Mouse (Mus musculus): ENCODE measurements around the gene Dppa3.
"Not testable (repeated sequence)": the region's sequence is repeated elsewhere in the genome, so short reads cannot be mapped to it uniquely, and the experiment has no call there.

Gene Dppa3

GRCm38 (mm10) chr6:122609771-122610170 is 16.4 kb upstream of the Dppa3 start, which contains the start of gene Gdf3:
Gdf3 (minus strand) TSS chr6:122610087.
- DNase-seq (ENCODE audit: low read depth, low spot score), result no peak

DNA sequence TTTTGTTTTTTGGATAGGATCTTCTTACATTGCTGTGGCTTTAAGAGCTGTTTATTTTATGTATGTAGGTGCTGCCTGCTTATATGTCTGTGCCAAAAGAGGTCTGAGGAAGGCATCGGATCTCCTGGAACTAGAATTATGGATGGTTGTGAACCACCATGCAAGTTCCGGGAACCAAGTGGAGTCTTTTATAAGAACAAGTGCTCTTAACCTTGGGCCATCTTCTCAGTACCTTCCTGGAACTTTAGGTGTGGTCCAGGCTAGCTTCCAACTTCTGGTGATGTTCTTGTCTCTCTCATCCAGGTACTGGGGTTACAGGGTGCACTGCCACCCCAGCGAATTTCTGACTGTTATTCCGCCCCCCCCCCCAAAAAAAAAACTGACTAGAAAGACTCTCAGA is 13.8 kb upstream of the Dppa3 start:
- no peak for DNase-seq (ENCODE audit: low read depth, low spot score)

DNA sequence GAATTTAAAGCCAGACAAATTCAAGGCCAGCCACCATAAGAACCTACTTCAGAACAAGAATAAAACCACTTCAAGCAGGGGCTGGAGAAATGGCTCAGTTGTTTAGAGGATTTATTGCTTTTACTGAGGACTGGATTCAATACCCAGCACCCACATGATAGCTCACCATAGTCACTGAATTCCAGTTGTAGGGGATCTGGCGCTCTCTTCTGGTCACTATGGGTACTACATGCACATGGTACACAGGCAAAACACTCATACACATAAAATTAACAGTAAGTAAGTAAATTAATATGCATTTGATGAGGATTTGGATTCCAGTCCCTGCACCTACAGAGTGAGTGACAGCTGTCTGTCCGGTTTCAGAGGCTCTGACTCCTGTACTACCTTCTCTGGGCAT is 12.2 kb upstream of the Dppa3 start:
- DNase-seq (ENCODE audit: low read depth, low spot score), result no peak

- no peak for DNase-seq (ENCODE audit: low read depth, low spot score)
Measured at GRCm38 (mm10) chr6:122616022-122616421, 10.2 kb upstream of the Dppa3 start.

- DNase-seq (ENCODE audit: low read depth, low spot score), result no peak
Measured at GRCm38 (mm10) chr6:122621066-122621465, 5.1 kb upstream of the Dppa3 start.

GRCm38 (mm10) chr6:122624480-122624879 is 1.7 kb upstream of the Dppa3 start:
- DNase-seq (ENCODE audit: low read depth, low spot score), result no peak

DNA sequence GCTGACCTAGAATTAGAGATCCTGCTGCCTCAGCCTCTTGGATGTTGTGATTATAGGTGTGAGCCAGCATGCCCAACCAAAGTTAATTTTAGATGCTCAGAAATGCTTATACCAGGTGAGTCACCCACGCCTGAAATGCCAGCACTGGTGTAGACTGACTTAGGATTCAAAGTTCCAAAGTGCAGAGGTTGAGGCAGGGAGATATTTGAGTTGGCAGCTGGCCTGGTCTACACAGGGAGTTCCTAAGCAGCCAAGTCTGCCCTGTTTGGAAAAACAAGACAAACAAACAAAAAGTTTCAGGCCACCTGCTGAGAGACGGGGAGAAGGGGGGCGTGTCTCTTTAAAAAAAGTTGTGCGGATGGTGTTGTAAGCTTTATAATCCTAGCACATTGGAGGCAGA is 1.1 kb upstream of the Dppa3 start:
- DNase-seq (ENCODE audit: low read depth, low spot score), result no peak

GRCm38 (mm10) chr6:122627469-122628108 is 1.4 kb downstream of the Dppa3 start:
- no peak for DNase-seq (ENCODE audit: low read depth, low spot score)

DNA sequence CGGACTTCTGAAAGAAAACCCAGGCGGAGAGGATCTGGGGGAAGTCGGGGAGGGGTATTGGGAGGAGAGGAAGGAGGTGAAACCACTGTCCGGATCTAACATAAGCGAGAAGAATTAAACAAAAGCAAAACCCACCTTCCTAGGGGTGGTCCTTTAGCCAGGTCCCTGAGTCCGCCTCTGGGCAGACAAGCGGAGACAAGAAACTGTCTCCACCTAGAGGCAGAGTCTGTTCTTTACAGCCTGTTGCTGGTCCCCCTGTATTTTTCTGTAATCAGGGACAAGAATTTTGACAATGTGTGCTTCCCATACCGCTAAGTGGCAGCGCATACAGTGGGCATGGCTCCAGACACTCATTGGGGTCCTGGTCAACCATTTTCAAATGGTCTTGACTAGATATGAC is 7.2 kb downstream of the Dppa3 start:
- DNase-seq (ENCODE audit: low read depth, low spot score), result peak; percentile 12

DNA sequence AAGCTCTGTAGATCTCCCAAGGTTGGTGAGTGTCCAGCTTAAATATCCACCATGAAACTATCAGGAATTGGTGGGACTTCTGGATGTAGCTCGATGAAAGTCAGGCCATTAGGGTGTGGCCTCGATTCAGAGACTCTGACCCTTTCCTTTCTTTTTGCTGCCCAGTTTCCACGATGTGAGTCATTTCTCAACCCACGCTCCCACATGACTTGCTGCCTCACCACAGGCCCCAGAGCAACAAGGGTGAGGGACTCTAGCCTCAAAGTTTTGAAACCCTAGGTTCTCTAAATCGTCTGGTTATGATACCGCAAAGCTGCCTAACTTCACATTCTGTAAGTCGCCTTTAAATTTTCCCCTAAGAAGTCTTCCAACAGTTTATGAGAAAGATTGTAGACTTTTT is 9.1 kb downstream of the Dppa3 start:
- no peak for DNase-seq (ENCODE audit: low read depth, low spot score)

GRCm38 (mm10) chr6:122636666-122637065 is 10.5 kb downstream of the Dppa3 start:
- no peak for DNase-seq (ENCODE audit: low read depth, low spot score)

GRCm38 (mm10) chr6:122637566-122637965 is 11.4 kb downstream of the Dppa3 start:
- DNase-seq (ENCODE audit: low read depth, low spot score), result not testable (repeated sequence)

GRCm38 (mm10) chr6:122644196-122644595 is 18.0 kb downstream of the Dppa3 start:
- DNase-seq (ENCODE audit: low read depth, low spot score), result not testable (repeated sequence)

- DNase-seq (ENCODE audit: low read depth, low spot score), result no peak
Measured at GRCm38 (mm10) chr6:122649903-122650302, 23.7 kb downstream of the Dppa3 start.

GRCm38 (mm10) chr6:122650398-122650980 is 24.3 kb downstream of the Dppa3 start:
- no peak for DNase-seq (ENCODE audit: low read depth, low spot score)

- no peak for DNase-seq (ENCODE audit: low read depth, low spot score)
Measured at GRCm38 (mm10) chr6:122654301-122654700, 28.1 kb downstream of the Dppa3 start.

DNA sequence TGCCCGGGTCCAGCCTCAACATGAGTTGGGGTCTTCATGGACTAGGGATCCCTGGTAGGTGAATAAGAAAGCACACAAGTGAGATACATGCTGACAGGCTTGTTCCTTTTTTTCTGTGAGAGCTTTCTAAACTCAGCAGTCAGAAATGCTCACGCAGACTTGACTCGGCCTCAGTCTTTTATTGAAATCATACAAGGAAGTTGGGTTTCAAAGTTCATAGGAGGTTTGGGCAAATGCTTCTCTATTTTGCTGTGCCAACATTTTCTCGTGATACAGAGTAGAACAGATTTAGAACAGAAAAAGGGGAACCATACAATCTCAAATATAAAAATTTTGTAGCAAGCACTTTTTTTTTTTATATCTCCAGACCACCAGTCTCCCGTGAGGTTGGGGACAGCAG is 31.4 kb downstream of the Dppa3 start:
- DNase-seq (ENCODE audit: low read depth, low spot score), result no peak

GRCm38 (mm10) chr6:122659567-122659966 is 33.4 kb downstream of the Dppa3 start:
- no peak for DNase-seq (ENCODE audit: low read depth, low spot score)

DNA sequence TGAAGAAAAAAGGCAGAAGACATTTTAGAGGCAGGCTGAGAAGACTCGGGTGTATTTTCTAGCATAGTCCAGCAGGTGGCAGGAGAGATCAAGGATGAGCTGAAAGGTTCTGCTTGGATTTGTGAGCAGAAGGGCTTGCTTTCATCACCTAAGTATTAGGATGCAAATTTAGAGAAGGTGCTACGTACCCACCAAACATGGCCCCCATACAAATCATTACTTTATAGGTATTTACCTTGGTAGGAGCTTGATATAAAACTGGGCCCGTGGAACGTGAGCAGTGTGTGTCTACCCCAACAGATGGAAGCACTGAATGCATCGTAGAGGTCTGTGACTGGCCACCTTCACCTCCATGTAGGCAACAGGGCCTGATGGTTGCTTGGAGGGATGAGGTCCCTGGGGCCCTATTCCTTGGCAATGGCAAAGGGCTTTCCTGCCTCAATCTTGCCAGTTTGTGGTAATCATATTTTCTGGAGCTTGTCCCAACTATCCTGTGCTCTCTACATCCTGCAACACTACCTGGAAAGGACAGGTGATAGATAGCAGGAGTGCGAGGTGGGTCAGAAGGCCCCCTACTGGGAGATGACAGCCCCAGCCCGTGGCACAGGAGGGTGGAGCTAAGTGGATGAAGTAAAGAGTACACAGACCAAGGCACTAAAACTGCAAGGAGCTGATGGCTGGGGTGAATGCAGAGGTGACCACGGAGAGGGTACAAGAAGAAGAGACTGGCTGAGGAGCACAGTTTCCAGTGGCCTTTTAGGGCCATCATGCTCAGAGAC is 34.6 kb downstream of the Dppa3 start:
- DNase-seq (ENCODE audit: low read depth, low spot score), result peak; percentile 38

GRCm38 (mm10) chr6:122662551-122663264 is 36.5 kb downstream of the Dppa3 start:
- DNase-seq (ENCODE audit: low read depth, low spot score), result no peak

- no peak for DNase-seq (ENCODE audit: low read depth, low spot score)
Measured at GRCm38 (mm10) chr6:122663596-122664206, 37.5 kb downstream of the Dppa3 start.

- no peak for DNase-seq (ENCODE audit: low read depth, low spot score)
Measured at GRCm38 (mm10) chr6:122665866-122666265, 39.7 kb downstream of the Dppa3 start.

All from CD4-positive helper T cell, adult 2 months (primary cell).